Comparison of ENCODE assay signal across 10 mouse cellular contexts in the genomic region with DNA sequence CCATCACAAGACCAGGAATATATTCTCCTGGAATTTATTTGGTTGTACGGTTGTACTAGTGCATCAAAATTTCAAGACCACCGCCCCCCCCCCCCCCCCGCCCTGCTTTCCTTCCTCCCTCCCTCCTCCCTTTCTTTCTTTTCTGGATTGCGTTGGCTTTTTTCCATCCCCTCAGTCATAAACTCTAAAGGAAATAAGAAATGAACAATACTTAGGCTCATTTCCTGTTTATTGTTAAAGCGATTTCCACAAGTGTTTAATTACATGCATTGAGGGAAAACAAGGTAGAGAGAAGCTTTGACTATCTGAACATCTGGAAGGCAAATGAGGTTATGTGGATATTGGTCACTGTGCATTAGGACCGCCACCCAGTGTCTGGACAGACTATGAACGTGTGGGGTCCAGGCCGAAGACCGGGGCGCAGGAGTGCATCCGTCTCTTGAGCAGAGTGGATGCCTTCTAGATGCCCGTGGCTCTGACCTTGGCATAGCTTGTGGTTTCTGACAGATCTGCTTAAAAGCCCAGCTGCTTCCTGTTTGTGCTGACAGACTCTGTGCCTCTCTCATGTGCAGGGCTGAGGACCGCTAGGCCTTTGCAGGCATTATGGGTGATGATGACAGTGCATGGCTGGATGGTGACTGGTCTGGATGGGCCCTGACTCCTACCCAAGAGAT. TPM values are rescaled to one million over a fixed set of nuclear protein-coding genes. Genes with fewer than 3 reads are reported as not detected.
DNase-seq lines count a peak whose midpoint lies in the region; ATAC-seq and TF ChIP-seq lines count a peak whose summit lies in the region.
"Had no signal": no experiment of that assay in that cellular context is flagged by ENCODE, and none has a peak within 500 bp of the region (broad histone marks: within the 10 kb centered on the region; RNA-seq: fewer than 3 reads in every experiment).

No protein-coding gene starts in this region.

- DNase-seq in heart, adult 11 months, result peak; percentile 98
- DNase-seq in embryonic facial prominence, embryonic 14.5 days (ENCODE audit: low spot score), result peak; percentile 45
- peak; percentile 81 to 85 for DNase-seq in spleen, postnatal 36 days (ENCODE audit: low spot score in 2 of 2)
- no peak for DNase-seq in right cerebral cortex, adult 18-20 months
- DNase-seq in left cerebral cortex, adult 2 months (ENCODE audit: extremely low spot score in 1 of 2, low spot score in 2 of 2), result no peak

- WGBS in heart, embryonic 12.5 days, result 80% methylated on average over 13 of the region's 13 CpGs
- WGBS in embryonic facial prominence, embryonic 14.5 days, result 75% methylated on average over 13 of the region's 13 CpGs
- whole genome bisulfite sequencing in limb, embryonic 13.5 days, result 66% methylated on average over 13 of the region's 13 CpGs
- 84% methylated on average over 13 of the region's 13 CpGs for WGBS in forebrain, embryonic 16.5 days

- no peak overlapping the region for H3K27ac ChIP-seq in heart, embryonic 12.5 days (ENCODE audit: poor library complexity, severe bottlenecking)
- H3K27ac ChIP-seq in embryonic facial prominence, embryonic 14.5 days (replicated peaks; ENCODE audit: low read depth, low read length), result no peak overlapping the region
- H3K27ac ChIP-seq in limb, embryonic 13.5 days, result 0 out of 2 replicates have a peak overlapping the region, but pooled peaks have one; percentile 3
- H3K27ac ChIP-seq in left cerebral cortex, adult 2 months, result no peak overlapping the region
- no peak overlapping the region for H3K27ac ChIP-seq in forebrain, embryonic 16.5 days (ENCODE audit: low read length)
- H3K27ac ChIP-seq: hindbrain, embryonic 15.5 days had no signal

- H3K4me1 ChIP-seq in heart, embryonic 12.5 days (replicated peaks), result peaks cover 7% of the 10 kb centered on the region; the same call in 1 of the 2 replicates
- no peaks in the 10 kb centered on the region for H3K4me1 ChIP-seq in embryonic facial prominence, embryonic 14.5 days (ENCODE audit: control insufficient read depth, insufficient read depth, low read length)
- H3K4me1 ChIP-seq in limb, embryonic 13.5 days, result no peaks in the 10 kb centered on the region; the same call in 1 of the 2 replicates
- no peaks in the 10 kb centered on the region for H3K4me1 ChIP-seq in forebrain, embryonic 16.5 days (replicated peaks; ENCODE audit: control insufficient read depth, insufficient read depth, low read length)
- H3K4me1 ChIP-seq: hindbrain, embryonic 15.5 days had no signal

- no peaks in the 10 kb centered on the region for H3K9me3 ChIP-seq in heart, embryonic 12.5 days (replicated peaks)
- H3K9me3 ChIP-seq in embryonic facial prominence, embryonic 14.5 days (ENCODE audit: control insufficient read depth, low read length), result no peaks in the 10 kb centered on the region
- H3K9me3 ChIP-seq in limb, embryonic 13.5 days, result no peaks in the 10 kb centered on the region
- H3K9me3 ChIP-seq in forebrain, embryonic 16.5 days (ENCODE audit: control insufficient read depth, low read length), result no peaks in the 10 kb centered on the region
- H3K9me3 ChIP-seq: hindbrain, embryonic 15.5 days had no signal

- no peak overlapping the region for H3K9ac ChIP-seq in heart, embryonic 12.5 days
- no peak overlapping the region for H3K9ac ChIP-seq in embryonic facial prominence, embryonic 14.5 days (ENCODE audit: low read depth, low read length)
- no peak overlapping the region for H3K9ac ChIP-seq in limb, embryonic 13.5 days
- no peak overlapping the region for H3K9ac ChIP-seq in forebrain, embryonic 16.5 days (replicated peaks; ENCODE audit: low read depth, low read length)
- H3K9ac ChIP-seq: hindbrain, embryonic 15.5 days had no signal

- no peaks in the 10 kb centered on the region for H3K27me3 ChIP-seq in heart, embryonic 12.5 days (replicated peaks)
- no peaks in the 10 kb centered on the region for H3K27me3 ChIP-seq in embryonic facial prominence, embryonic 14.5 days (replicated peaks; ENCODE audit: control insufficient read depth, insufficient read depth, low read length)
- H3K27me3 ChIP-seq in limb, embryonic 13.5 days, result no peaks in the 10 kb centered on the region
- no peaks in the 10 kb centered on the region for H3K27me3 ChIP-seq in forebrain, embryonic 16.5 days (replicated peaks; ENCODE audit: control insufficient read depth, insufficient read depth, low read length)
- H3K27me3 ChIP-seq: hindbrain, embryonic 15.5 days; Patski had no signal

- H3K36me3 ChIP-seq in heart, embryonic 12.5 days, result no peaks in the 10 kb centered on the region
- H3K36me3 ChIP-seq in embryonic facial prominence, embryonic 14.5 days (ENCODE audit: control insufficient read depth, insufficient read depth, low read length), result no peaks in the 10 kb centered on the region
- no peaks in the 10 kb centered on the region for H3K36me3 ChIP-seq in limb, embryonic 13.5 days
- no peaks in the 10 kb centered on the region for H3K36me3 ChIP-seq in forebrain, embryonic 16.5 days (ENCODE audit: control insufficient read depth, insufficient read depth)
- H3K36me3 ChIP-seq: hindbrain, embryonic 15.5 days had no signal

- intact Hi-C loops in left cerebral cortex, adult 2 months (cut with DNase I), result no loop called here

- no peak for ATAC-seq in heart, embryonic 12.5 days (ENCODE audit: insufficient number of reproducible peaks, low FRiP score)
- ATAC-seq in embryonic facial prominence, embryonic 14.5 days (ENCODE audit: low read depth), result no peak
- no peak for ATAC-seq in limb, embryonic 13.5 days (ENCODE audit: low FRiP score, low read depth)
- ATAC-seq in forebrain, embryonic 16.5 days, result no peak
- ATAC-seq: Patski had no signal

- no peak overlapping the region for H3K4me2 ChIP-seq in heart, embryonic 12.5 days
- H3K4me2 ChIP-seq in embryonic facial prominence, embryonic 14.5 days (ENCODE audit: low read depth, low read length), result no peak overlapping the region
- no peak overlapping the region for H3K4me2 ChIP-seq in limb, embryonic 13.5 days (replicated peaks)
- no peak overlapping the region for H3K4me2 ChIP-seq in forebrain, embryonic 16.5 days (ENCODE audit: low read length)
- H3K4me2 ChIP-seq: hindbrain, embryonic 15.5 days had no signal

- no peak for TF ChIP-seq CTCF in left cerebral cortex, adult 2 months (IDR thresholded peaks at IDR 0.05)

- H3K4me3 ChIP-seq in heart, embryonic 12.5 days, result no peak overlapping the region
- H3K4me3 ChIP-seq in embryonic facial prominence, embryonic 14.5 days (ENCODE audit: low read depth, low read length), result no peak overlapping the region
- H3K4me3 ChIP-seq in limb, embryonic 13.5 days, result no peak overlapping the region
- H3K4me3 ChIP-seq in left cerebral cortex, adult 2 months, result no peak overlapping the region
- no peak overlapping the region for H3K4me3 ChIP-seq in forebrain, embryonic 16.5 days (replicated peaks; ENCODE audit: low read length)
- H3K4me3 ChIP-seq: hindbrain, embryonic 15.5 days had no signal

RNA-seq across cellular contexts. Expression of a gene that starts 7.6 kb away (rescaled TPM):
- polyA plus RNA-seq in heart, embryonic 12.5 days (2016; fragmentation: Nextera tagmentation; extraction: Ambion mirVana), result 29.2 and 29.3 TPM in 2 replicates
- 30.7 and 36.8 TPM in 2 replicates for polyA plus RNA-seq in embryonic facial prominence, embryonic 14.5 days (2014; fragmentation: Nextera tagmentation; extraction: Ambion mirVana)
- polyA plus RNA-seq in limb, embryonic 13.5 days (2015; fragmentation: Nextera tagmentation; extraction: Ambion mirVana), result 39.7 and 43.4 TPM in 2 replicates
- total RNA-seq in left cerebral cortex, adult 2 months (2021), result 10 to 100 TPM; 12.4 to 12.6 TPM
- polyA plus RNA-seq in forebrain, embryonic 16.5 days (2015; fragmentation: Nextera tagmentation; extraction: Ambion mirVana), result 47.6 and 49.6 TPM in 2 replicates

RNA-seq across cellular contexts. Expression of a gene that starts 38.9 kb away (rescaled TPM):
- polyA plus RNA-seq in heart, embryonic 12.5 days (2016; fragmentation: Nextera tagmentation; extraction: Ambion mirVana), result 34.4 and 34.8 TPM in 2 replicates
- 34.9 and 37.1 TPM in 2 replicates for polyA plus RNA-seq in embryonic facial prominence, embryonic 14.5 days (2014; fragmentation: Nextera tagmentation; extraction: Ambion mirVana)
- 39.4 and 41.6 TPM in 2 replicates for polyA plus RNA-seq in limb, embryonic 13.5 days (2015; fragmentation: Nextera tagmentation; extraction: Ambion mirVana)
- 10 to 100 TPM; 19.0 to 26.9 TPM for total RNA-seq in left cerebral cortex, adult 2 months (2021)
- polyA plus RNA-seq in forebrain, embryonic 16.5 days (2015; fragmentation: Nextera tagmentation; extraction: Ambion mirVana), result 34.3 and 34.7 TPM in 2 replicates

RNA-seq across cellular contexts. Expression of a gene that starts 39.1 kb away (rescaled TPM):
- polyA plus RNA-seq in heart, embryonic 12.5 days (2016; fragmentation: Nextera tagmentation; extraction: Ambion mirVana), result 119 and 125 TPM in 2 replicates
- 56.7 and 70.8 TPM in 2 replicates for polyA plus RNA-seq in embryonic facial prominence, embryonic 14.5 days (2014; fragmentation: Nextera tagmentation; extraction: Ambion mirVana)
- polyA plus RNA-seq in limb, embryonic 13.5 days (2015; fragmentation: Nextera tagmentation; extraction: Ambion mirVana), result 40.4 and 41.9 TPM in 2 replicates
- 1 to 10 TPM; 5.6 to 7.9 TPM for total RNA-seq in left cerebral cortex, adult 2 months (2021)
- 10.1 and 10.6 TPM in 2 replicates for polyA plus RNA-seq in forebrain, embryonic 16.5 days (2015; fragmentation: Nextera tagmentation; extraction: Ambion mirVana)

Comparison
In these comparisons a context has a peak if more than half of its experiments do, and no peak if none do; other contexts are left out.
1. DNase-seq: peak in heart, adult 11 months (single experiment), embryonic facial prominence, embryonic 14.5 days (single experiment) and spleen, postnatal 36 days (2 of 2); none in right cerebral cortex, adult 18-20 months (single experiment) and left cerebral cortex, adult 2 months (0 of 2).